Mouse (Mus musculus) right cerebral cortex, adult 2 months (tissue): ENCODE data around the gene Pkp4.

ENCODE experiments used
- DNase-seq, 2 experiments: peaks; one replicate each; pipeline ENCODE4 v3.0.0; 2021 to 2022; ENCODE audit warnings: low spot score in 2 of 2

The Pkp4 gene

DNA sequence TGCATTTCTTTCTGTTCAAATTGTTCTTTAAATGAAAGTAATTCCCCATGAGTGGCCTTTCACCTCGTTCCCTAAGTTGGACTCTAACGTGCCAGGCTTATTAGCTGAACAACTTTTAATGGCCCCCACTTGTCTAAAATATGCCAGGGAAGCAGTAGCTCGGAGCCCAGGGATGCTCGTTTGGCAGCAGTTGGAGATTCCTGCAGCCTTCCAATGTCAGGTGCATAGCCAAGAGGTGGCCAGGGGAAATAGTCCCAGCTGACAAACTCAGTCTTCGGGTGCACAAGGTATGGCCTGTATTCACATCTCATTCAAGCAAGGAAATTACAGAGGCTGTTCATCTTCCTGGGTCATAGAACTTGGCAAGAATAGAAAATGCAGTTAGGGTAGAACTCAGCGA lies 112.1 kb downstream of the Pkp4 start:
- no peak for DNase-seq

DNA sequence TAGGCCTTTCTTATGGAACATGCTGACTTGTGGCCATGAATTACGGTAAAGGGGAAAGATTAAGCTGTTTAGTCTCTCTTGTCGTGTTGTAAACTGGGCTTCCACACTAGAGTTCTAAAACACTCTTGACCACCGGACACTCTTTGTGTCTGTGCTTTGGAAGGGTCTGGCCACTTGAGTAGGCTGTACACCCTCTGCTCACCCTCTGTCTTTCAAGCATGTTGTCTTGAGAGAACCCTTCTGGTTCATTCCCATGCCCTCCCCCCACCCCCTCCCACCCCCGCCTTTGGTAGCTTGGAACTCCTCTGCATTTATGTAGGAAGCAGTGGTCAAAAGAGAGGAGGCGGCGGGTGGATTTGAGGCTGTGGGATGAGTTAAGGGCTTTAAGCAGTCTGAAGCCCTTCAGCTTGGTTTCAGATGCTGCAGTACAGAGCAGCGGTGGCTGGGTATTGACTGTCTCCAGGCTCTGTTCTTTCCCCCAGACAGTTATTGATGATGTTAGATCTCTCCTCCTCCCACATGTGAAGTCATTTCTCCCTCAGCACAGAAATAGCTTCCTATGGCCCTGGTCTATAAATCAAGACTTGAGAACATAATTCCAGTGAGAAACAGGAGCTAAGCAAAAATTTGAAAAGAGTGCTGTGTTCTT lies 120.4 kb downstream of the Pkp4 start:
- no peak for DNase-seq

DNA sequence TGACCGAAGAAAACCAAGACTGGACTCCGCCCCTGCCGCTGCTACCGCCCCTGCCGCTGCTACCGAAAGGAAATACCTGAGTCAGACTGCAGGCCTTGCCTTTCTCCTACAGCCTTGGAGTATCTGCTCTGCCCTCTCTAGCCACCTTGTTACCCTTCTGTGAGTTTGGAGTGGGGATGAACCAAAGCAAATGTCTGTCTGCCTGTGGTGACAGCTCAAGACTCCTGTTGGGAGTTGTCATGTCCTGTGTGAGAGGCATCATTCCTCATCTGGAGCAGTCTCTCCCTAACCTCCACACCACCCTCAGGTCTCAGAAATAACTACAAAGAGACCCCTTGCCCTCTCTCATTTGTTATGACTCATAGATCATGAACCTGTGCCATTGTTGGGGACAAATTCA lies 122.3 kb downstream of the Pkp4 start:
- no peak for DNase-seq

DNA sequence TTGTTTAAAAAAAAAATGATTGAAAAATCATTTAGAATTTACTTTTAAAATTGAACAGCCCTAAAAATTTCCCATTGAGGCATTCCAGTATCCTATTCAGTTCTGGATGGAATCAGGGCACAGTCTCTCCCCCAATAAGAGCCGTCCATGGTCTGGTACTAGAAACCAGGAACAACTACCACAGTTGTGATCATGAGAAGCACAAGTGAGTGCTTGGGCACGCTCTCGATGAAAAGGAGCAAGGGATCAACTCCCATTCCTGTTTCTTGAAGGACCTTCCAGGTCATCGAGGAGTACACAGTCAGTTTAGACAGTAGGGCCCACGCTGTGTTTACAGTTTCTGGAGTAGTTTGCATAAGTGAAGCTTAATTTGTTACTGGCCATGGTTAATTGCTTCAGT lies 123.6 kb downstream of the Pkp4 start:
- no peak for DNase-seq

DNA sequence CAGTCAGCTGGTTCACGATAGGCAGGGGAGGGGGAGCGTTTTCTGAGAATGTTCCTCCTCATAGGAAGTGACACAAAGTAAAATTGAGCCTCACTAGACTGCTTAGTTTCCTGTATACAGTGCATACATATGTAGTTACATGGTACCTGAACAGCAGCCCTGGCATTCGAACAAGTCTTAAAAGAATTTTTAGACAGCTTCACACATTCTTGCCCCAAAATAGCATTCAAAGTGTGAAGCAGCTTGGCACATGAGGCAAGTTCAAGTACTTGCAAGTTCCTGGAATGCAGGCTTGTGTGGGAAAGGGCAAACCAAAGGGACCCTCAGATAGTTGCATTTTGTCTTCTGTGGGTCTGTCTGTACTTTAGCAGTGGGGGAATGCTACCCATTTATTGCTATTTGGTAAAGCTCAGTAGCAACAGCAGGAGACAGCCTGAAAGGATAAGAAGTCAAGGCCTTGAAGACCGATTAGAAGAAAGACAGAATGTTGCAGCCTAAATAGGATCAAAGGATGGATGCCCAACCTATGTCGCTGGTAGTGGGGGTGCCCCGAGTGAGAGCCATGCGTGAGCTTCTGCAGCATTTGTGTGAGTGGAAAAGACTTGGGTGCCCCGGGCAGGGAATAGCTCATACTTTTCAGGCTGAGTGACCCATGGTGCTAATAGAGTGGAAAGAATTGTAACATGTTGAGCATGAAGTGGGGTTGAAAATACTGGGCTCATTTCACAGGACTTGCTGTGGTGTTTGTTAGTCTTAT lies 124.3 kb downstream of the Pkp4 start:
- DNase-seq, result no peak

DNA sequence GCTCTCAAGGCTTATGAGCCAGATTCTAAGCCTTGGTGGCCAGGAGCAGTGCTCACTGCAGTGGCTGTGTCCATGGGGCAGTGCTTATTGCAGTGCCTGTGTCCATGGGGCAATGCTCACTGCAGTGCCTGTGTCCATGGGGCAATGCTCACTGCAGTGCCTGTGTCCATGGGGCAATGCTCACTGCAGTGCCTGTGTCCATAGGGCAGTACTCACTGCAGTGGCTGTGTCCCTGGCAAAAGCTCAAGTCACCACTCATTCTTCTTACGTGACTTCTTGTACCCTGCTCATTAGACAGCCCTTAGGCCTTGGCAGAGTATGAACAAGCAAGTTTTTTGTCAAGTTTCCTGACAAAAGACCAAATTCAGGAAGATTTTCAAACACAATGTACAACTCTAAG lies 124.9 kb downstream of the Pkp4 start:
- no peak for DNase-seq

DNA sequence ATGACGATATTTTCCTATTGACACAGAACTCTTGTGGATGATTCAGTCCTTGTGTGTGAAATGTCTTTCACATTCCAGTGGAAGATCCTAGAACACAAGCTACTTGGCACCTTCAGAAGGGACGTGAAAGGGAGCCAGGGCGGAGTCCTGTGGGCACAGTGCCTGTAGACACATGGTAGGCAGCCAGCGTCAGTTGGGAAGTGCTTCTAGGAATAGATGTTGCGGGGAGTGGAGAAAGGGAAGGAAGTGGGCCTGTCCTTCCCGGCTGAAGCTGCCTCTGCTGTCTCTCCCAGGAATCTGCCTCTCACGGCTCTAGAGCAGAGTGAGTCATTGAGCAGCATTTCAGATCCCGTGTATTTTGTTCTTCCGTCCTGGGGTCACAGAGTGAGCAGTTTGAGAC lies 125.6 kb downstream of the Pkp4 start:
- peak; percentile 76 to 77 for DNase-seq

DNA sequence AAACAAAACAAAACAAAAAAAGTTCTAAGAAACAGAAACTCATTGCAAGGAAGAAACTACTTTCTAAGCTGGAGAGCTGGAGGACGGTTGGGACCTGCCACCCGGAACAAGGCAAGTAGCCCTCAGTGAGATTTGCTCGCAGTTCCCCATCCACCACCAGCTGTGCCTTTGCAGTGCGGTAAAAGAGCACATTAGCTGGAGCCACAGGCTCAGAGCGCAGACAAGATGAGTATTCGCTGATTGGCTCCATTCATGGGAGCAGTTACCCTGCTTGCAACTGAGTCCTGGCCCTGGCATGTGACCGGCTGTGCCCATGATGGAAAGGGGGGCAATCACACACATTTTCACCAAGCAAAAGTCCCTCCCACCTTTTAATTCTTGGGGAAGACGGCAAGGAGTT lies 127.0 kb downstream of the Pkp4 start:
- DNase-seq, result no peak

DNA sequence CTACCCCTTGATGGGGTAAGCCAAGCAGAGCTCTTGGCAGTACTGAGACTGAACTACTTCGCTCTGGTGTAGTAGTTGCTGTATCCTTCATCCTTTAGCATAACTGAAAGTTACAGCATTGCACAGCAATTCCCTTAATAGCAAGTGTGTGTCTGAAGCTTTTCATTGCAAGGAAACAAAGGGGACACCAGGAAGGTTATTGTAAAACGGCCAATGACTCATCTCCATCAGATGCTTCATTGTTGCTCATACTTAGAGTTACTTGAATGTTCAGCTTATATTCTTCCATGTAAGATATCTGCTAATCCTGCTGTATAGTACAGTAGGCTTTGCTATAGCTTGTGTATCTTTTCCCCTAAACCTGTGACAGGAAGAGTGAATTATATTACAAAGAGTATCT lies 128.8 kb downstream of the Pkp4 start:
- no peak for DNase-seq

DNA sequence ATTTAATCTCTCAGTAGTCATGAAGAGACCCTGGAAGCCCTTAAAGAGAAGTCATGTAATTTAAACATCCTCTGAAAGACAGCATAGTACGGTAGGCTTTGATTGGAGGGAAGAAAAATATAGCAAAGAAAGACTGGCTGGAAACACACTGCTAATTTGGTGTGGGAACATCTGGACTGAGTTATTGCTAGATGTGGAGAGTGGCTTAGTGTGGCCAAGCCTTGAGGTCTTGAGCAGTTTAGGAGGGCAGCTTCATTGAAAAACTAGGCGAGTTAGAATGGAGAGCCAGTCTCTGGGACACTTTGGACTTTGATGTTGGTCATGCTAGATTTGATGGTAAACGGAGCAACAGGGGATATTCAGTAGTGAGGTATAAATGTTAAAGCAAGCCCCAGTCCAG lies 129.7 kb downstream of the Pkp4 start:
- DNase-seq, result no peak

DNA sequence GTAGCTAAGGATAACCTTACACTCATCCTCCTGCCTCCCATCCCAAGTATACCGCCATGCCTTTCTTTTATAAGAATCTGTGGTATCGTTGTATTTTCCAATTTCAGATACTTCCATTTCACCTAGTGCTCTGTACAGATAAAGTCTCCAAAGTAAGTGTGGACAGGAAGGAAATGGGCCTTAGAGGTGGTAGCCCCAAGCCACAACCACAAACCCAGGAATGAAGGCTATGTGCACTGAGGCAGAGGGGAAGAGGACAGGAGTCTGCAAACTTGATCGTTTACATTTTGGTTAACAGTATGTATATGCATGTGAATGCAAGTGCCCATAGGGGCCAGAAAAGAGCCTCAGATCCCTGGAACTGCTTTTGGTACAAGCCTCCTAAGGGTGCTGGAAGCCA lies 139.2 kb downstream of the Pkp4 start:
- no peak for DNase-seq

DNA sequence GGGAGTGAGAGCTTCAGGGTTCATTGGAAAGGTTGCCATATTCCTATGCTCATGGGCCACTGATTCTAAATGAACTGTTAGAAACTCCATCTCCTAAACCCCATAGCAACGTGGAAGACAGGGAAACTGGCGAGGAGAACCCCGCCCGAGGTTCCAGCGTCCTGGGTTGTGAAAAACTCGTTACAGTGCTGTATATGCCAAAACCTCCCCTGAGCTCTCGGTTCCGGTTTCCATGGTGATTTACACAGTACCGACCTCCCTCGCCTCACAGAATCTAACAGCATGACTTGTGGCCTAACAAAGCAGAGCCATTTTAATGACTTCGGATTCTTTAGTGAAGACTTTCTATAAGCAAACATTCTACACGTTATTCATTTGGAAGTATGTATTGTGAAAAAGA lies 141.0 kb downstream of the Pkp4 start:
- peak in 1 of 2 experiments; percentile 25 for DNase-seq

DNA sequence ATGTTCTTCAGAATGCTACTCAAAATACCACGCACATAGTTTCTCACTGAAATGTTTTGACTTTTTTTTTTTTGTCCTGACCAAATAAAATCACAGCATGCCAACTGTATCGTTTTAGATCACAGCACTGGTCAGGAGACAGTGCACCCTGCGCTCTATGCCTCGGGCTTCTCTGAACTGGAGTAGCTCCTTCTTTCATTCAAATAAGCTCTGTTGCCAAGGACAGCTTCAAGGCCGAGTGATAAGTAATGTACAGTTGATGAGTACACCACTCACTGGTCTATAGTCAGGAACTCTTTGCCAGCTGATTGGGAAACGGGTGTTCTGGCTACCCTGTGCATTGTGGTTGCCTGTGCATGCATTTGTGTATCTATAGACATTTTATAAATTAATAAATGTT lies 141.8 kb downstream of the Pkp4 start:
- DNase-seq, result no peak

DNA sequence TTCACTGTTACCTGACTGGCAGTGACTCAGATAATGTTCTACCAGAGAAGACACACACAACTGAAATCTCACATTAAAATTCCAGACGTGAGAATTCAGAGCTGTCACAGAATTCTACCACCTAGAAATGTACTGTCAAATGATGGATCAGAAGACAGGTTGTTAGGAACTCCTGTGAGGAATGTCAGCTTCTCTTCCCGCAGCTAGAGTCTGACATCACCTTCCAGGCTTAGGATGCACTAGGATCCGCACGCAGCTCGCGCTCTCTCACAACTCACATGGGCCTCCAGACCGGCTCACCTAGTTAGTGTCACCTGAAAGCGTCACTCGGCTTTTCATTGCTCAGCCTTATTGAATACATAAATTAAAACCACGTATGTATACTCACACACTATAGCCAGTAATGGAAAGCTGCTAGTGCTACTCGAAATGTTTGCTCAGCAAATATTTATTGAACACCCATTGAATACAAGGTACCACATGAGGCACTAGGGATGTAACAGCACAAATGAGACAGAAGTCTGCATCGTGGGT lies 142.9 kb downstream of the Pkp4 start:
- no peak for DNase-seq

DNA sequence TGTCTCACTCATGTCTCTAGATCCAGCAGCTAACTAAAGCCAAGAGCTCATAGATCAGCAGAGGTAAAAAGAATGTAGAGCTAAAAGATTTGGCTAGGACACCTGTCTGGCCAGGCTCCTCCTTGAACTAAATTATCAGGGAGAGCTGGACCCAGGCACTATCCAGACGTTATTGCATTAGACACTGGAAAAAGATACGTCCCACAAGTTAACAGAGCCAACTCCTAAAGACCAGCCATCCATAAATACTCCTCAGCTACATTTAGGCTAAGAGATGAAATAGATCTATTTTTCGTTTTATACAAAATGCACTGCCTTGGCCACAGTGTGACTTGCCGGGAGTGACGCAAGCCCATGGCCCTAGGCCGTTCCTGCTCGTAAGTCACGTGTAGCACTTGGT lies 146.7 kb downstream of the Pkp4 start:
- DNase-seq, result no peak

DNA sequence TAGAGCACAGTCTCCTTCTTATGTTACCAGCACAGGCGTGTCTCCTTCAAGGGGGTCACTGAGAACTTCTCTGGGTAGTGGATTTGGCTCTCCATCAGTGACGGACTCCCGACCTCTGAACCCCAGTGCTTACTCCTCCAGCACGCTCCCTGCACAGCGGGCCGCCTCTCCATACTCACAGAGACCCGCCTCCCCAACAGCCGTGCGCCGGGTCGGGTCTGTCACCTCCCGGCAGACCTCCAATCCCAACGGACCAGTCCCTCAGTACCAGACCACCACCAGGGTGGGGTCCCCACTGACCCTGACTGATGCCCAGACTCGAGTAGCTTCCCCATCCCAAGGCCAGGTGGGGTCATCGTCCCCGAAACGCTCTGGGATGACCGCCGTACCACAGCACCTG lies 147.4 kb downstream of the Pkp4 start:
- no peak for DNase-seq

DNA sequence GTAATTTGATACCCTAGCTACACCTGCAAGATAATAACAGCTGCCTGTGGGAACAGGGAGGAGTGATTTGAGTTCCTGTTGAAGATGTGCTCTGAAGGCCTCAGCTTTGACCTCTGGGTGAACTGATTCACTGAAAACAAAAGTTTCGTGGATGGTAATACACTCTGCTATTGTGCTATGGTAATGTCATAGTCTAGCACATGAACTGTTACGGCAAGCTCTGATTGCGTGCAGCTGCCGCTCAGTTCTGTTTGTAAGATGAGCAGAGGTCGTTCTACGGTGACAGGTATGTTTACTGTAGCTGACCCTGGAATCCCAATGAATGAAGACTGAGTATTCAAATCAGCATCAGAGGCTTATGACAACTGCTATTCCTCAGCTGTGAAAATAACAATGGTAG lies 152.6 kb downstream of the Pkp4 start:
- no peak for DNase-seq

DNA sequence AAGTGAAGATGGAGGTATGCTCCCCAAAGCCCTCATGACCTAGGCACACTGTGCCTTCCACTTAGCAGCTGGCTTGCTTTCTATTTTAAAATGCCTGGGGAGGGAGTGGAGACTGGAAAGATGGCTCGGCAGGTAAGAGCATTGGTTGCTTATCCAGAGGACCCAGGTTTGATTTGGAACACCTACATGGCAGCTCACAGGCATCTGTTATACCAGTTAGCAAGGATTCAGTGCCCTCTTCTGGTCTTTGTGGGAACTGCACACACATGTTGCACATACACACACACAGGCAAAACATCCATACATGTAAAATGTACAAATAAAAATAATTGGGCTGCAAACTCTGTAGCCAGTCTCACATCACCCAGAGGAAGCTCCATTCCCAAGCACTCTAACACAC lies 158.0 kb downstream of the Pkp4 start:
- no peak for DNase-seq

DNA sequence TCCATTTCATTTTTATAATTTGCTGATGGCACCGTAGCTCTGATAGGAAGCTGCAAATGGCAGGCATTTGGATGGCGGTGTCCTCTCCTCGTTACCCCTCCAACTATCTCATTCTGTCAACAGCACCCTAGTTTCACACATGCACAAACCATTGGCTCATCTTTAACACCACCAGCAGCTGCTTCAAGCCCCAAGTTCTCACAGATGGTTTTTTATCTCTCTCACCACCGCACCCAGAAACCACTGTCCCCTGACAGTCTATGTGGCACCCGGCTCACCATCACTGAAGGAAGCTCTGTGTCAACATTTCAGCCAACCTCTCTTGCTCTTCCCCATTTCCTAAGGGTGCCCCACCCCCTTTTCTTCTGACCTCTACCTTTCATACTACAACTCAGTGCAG lies 167.3 kb downstream of the Pkp4 start:
- DNase-seq, result no peak

DNA sequence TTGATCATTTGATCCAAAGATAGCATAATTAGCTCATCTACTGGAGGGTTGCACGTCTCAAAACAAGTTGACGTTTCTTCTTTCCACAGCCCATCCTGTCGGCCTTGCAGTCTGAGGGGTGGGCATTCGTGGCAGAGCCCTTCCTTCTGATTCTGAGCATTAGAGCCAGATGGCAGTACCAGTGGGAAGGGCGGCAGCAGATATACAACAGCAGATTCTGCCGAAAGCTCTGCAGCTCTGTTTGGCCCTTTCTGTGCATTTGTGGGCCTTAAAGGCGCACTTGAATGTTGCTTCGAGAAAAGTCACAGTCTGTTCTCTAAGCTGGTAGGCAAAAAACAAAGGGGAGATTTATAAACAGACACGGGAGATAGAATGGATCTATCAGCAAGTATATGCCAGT lies 170.4 kb downstream of the Pkp4 start:
- DNase-seq, result no peak

DNA sequence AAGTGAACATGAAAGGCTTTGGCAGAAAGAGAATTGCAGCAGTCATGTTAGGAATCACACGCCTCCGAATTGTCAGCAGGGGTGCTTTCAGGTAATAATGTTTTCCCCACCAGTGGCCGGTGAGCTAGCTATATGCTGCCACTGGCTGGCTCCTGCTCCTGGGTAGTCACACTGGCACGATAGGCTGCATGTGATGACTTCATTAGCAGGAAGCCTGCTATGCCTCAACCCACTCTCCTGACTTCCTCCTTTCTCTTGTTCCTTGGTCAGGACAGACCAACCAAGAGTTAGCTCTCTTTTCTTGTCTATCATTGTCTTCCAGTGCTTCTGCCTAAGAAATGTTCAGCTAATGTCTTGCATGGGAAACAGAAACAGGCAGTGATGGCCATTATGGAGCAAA lies 171.9 kb downstream of the Pkp4 start:
- no peak for DNase-seq

DNA sequence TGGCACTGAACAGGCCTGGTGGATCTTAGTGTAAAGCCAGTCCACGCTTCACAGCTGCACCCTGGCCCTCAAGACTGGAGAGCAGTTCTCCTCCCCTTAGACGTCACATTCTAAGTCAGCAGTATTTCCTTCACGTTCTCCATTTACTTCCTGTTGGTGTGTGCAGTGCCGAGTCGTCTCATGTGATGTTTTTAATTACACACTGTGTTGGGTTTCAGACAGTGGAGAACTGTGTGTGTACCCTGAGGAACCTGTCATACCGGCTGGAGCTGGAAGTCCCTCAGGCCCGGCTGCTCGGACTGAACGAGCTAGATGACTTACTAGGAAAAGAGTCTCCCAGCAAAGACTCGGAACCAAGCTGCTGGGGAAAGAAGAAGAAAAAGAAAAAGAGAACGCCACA lies 177.9 kb downstream of the Pkp4 start:
- DNase-seq, result no peak

DNA sequence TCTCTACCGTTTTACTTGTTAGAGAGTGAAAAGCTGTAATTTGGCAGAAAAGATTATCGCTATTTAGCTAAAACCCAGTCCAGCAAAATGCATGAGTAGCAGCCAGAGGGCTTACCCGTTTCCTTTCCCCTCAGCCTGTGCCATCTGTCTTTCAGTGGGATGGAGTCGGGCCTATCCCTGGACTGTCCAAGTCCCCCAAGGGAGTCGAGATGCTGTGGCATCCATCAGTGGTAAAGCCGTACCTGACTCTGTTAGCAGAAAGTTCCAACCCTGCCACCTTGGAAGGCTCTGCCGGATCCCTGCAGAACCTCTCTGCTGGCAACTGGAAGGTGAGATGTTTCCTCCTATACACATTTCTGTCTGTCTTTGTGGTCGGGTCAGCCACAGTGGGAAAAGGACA lies 178.3 kb downstream of the Pkp4 start:
- DNase-seq, result no peak
